Mouse (Mus musculus): ENCODE data around the gene Arhgap33. TPM values are rescaled to one million over a fixed set of nuclear protein-coding genes. Genes with fewer than 3 reads are reported as not detected.
A peak's percentile ranks its signal among the peaks of the same experiment; 100 is the strongest.

Arhgap33 gene
- 100 to 1,000 TPM; 101 to 119 TPM for total RNA-seq (2021)
- long read RNA-seq, experiment 1, full-length matches to known transcripts = 35 of 81 reads
- long read RNA-seq, experiment 1, partial matches to known transcripts = 19 of 81 reads
- long read RNA-seq, experiment 1, other reads (novel, unspliced or antisense) = 27 of 81 reads
- long read RNA-seq, experiment 2, full-length matches to known transcripts = 49 of 92 reads
- long read RNA-seq, experiment 2, partial matches to known transcripts = 33 of 92 reads
- long read RNA-seq, experiment 2, other reads (novel, unspliced or antisense) = 10 of 92 reads

GRCm38 (mm10) chr7:30534633-30535577 is at the start of gene Arhgap33:
Gene Arhgap33 (minus strand): TSS chr7:30535060.
- Histone ChIP-seq H3K27ac (peak within 1 kb of the TSS; percentile 90), H3K4me3 (peak within 1 kb of the TSS; percentile 75)
- TF ChIP-seq CTCF (conservative IDR thresholded peaks at IDR 0.05) = no peak
- peak; percentile 95 to 96 for DNase-seq (ENCODE audit: low spot score in 2 of 2)

- no peak for DNase-seq (ENCODE audit: low spot score in 2 of 2)
- Histone ChIP-seq H3K4me3 (no peak overlapping the region), H3K27ac (no peak overlapping the region)
- no peak for TF ChIP-seq CTCF (conservative IDR thresholded peaks at IDR 0.05)
Observed at GRCm38 (mm10) chr7:30584339-30584738, 49.5 kb upstream of the Arhgap33 start.

- no peak for DNase-seq (ENCODE audit: low spot score in 2 of 2)
- TF ChIP-seq CTCF (conservative IDR thresholded peaks at IDR 0.05) = no peak
- no peak overlapping the region for H3K4me3 ChIP-seq
- no peak overlapping the region for H3K27ac ChIP-seq
Observed at GRCm38 (mm10) chr7:30581547-30581946, 46.7 kb upstream of the Arhgap33 start.

- no peak for TF ChIP-seq CTCF (conservative IDR thresholded peaks at IDR 0.05)
- Histone ChIP-seq H3K4me3 (no peak overlapping the region), H3K27ac (no peak overlapping the region)
- no peak for DNase-seq (ENCODE audit: low spot score in 2 of 2)
Observed at GRCm38 (mm10) chr7:30579950-30580349, 45.1 kb upstream of the Arhgap33 start.

GRCm38 (mm10) chr7:30572969-30573368 is 38.1 kb upstream of the Arhgap33 start:
- no peak for TF ChIP-seq CTCF (conservative IDR thresholded peaks at IDR 0.05)
- no peak for DNase-seq (ENCODE audit: low spot score in 2 of 2)
- Histone ChIP-seq H3K27ac (no peak overlapping the region), H3K4me3 (no peak overlapping the region)

- no peak overlapping the region for H3K4me3 ChIP-seq
- no peak for DNase-seq (ENCODE audit: low spot score in 2 of 2)
- no peak overlapping the region for H3K27ac ChIP-seq
- no peak for TF ChIP-seq CTCF (conservative IDR thresholded peaks at IDR 0.05)
Observed at GRCm38 (mm10) chr7:30572389-30572788, 37.5 kb upstream of the Arhgap33 start.

- Histone ChIP-seq H3K27ac (no peak overlapping the region), H3K4me3 (no peak overlapping the region)
- no peak for TF ChIP-seq CTCF (conservative IDR thresholded peaks at IDR 0.05)
- no peak for DNase-seq (ENCODE audit: low spot score in 2 of 2)
Observed at GRCm38 (mm10) chr7:30567555-30567954, 32.7 kb upstream of the Arhgap33 start.

GRCm38 (mm10) chr7:30566033-30566432 is 31.2 kb upstream of the Arhgap33 start:
- no peak for TF ChIP-seq CTCF (conservative IDR thresholded peaks at IDR 0.05)
- no peak overlapping the region for H3K4me3 ChIP-seq
- DNase-seq (ENCODE audit: low spot score in 2 of 2) = no peak
- no peak overlapping the region for H3K27ac ChIP-seq

- Histone ChIP-seq H3K4me3 (no peak within 1 kb of the TSS), H3K27ac (no peak within 1 kb of the TSS)
- no peak for DNase-seq (ENCODE audit: low spot score in 2 of 2)
- no peak for TF ChIP-seq CTCF (conservative IDR thresholded peaks at IDR 0.05)
Observed at GRCm38 (mm10) chr7:30564970-30565571, 30.2 kb upstream of the Arhgap33 start, which contains the start of gene Igflr1. Gene Igflr1 (plus strand): TSS chr7:30565427.

GRCm38 (mm10) chr7:30563906-30564280 is 29.0 kb upstream of the Arhgap33 start:
- no peak for DNase-seq (ENCODE audit: low spot score in 2 of 2)
- no peak for TF ChIP-seq CTCF (conservative IDR thresholded peaks at IDR 0.05)
- H3K27ac ChIP-seq = peak overlapping the region; percentile 99
- peak overlapping the region; percentile 93 for H3K4me3 ChIP-seq

GRCm38 (mm10) chr7:30563117-30563905 is 28.5 kb upstream of the Arhgap33 start, which contains the start of the genes U2af1l4, Gm49396 and Psenen:
Gene U2af1l4 (plus strand): TSS chr7:30563301.
Gene Gm49396 (plus strand): TSS chr7:30563344.
Gene Psenen (minus strand): TSS chr7:30563627.
- Histone ChIP-seq H3K4me3 (peak within 1 kb of the TSS; percentile 93), H3K27ac (peak within 1 kb of the TSS; percentile 99)
- no peak for TF ChIP-seq CTCF (conservative IDR thresholded peaks at IDR 0.05)
- DNase-seq (ENCODE audit: low spot score in 2 of 2) = peak; percentile 95 to 97

- Histone ChIP-seq H3K4me3 (peak overlapping the region; percentile 93), H3K27ac (peak overlapping the region; percentile 99)
- no peak for TF ChIP-seq CTCF (conservative IDR thresholded peaks at IDR 0.05)
- no peak for DNase-seq (ENCODE audit: low spot score in 2 of 2)
Observed at GRCm38 (mm10) chr7:30562526-30563116, 27.8 kb upstream of the Arhgap33 start.

Data from layer of hippocampus, adult 2 months (tissue).